Comparison of ENCODE assay signal across 18 mouse cellular contexts in the genomic region with DNA sequence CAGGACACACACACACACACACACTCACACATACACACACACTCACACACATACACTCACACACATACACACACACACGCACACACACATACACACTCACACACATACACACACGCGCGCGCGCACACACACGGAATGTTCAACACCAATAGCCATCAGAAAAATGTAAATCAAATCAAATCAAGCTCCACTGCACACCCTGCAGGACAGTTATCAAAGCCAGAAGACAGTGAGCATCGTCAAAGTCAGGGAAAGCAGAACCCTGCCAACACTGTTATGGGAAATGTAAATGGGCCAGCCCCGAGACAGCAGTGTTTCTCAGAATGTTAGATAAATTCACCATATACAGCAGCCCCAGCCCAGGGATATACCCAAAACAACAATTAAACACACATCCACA. TPM values are rescaled to one million over a fixed set of nuclear protein-coding genes. Genes with fewer than 3 reads are reported as not detected.
DNase-seq lines count a peak whose midpoint lies in the region; ATAC-seq and TF ChIP-seq lines count a peak whose summit lies in the region.
"Had no signal": no experiment of that assay in that cellular context is flagged by ENCODE, and none has a peak within 500 bp of the region (broad histone marks: within the 10 kb centered on the region; RNA-seq: fewer than 3 reads in every experiment).

No protein-coding gene starts in this region.

- no peak for TF ChIP-seq CTCF in thymus, adult 2 months (IDR thresholded peaks at IDR 0.05; ENCODE audit: borderline replicate concordance, control insufficient read depth, extremely low read depth, insufficient read depth, low read length, poor library complexity)

- no peaks in the 10 kb centered on the region for H3K27me3 ChIP-seq in liver, embryonic 13.5 days
- no peaks in the 10 kb centered on the region for H3K27me3 ChIP-seq in thymus, adult 2 months (ENCODE audit: control insufficient read depth, insufficient read depth, low read length)

- WGBS in liver, embryonic 13.5 days (ENCODE audit: insufficient replicate concordance): 86% methylated on average over 9 of the region's 9 CpGs
- WGBS in thymus, adult 2 months: 93% methylated on average over 9 of the region's 9 CpGs

- peaks cover 54% of the 10 kb centered on the region for H3K4me1 ChIP-seq in liver, embryonic 13.5 days (replicated peaks)
- no peaks in the 10 kb centered on the region for H3K4me1 ChIP-seq in thymus, adult 2 months (replicated peaks; ENCODE audit: control insufficient read depth, insufficient read depth, low read length)

- TF ChIP-seq POLR2A in thymus, adult 2 months (IDR thresholded peaks at IDR 0.05; ENCODE audit: control insufficient read depth, extremely low read depth, insufficient read depth, low read length, poor library complexity): no peak

- no peak overlapping the region for H3K4me2 ChIP-seq in liver, embryonic 13.5 days

- DNase-seq in cerebellum, postnatal 10 days: peak; percentile 76 to 79
- DNase-seq in cerebellum, adult 11 months: no peak
- no peak for DNase-seq in liver, embryonic 13.5 days
- DNase-seq in liver: no peak
- DNase-seq in cerebellum, postnatal 14 days: peak; percentile 62 to 68
- DNase-seq in retina, embryonic 14.5 days (ENCODE audit: low spot score): peak; percentile 36
- no peak for DNase-seq in thymus, adult 2 months
- DNase-seq in heart, adult 18-20 months: no peak
- DNase-seq: adrenal gland, postnatal 36 days; embryo, embryonic 11 days; gastrocnemius, postnatal 25 days; heart, postnatal 10 days; kidney, adult 8-10 months; layer of hippocampus, postnatal 36 days; lung, adult 18-20 months; midbrain, embryonic 14.5 days; right cerebral cortex, postnatal 25 days had no signal

- H3K4me3 ChIP-seq in liver, embryonic 13.5 days (replicated peaks): no peak overlapping the region
- H3K4me3 ChIP-seq in thymus, adult 2 months (ENCODE audit: control insufficient read depth, insufficient read depth, low read length): no peak overlapping the region

- peak overlapping the region; percentile 59; the same call in 1 of the 2 replicates for H3K27ac ChIP-seq in liver, embryonic 13.5 days
- H3K27ac ChIP-seq in thymus, adult 2 months (ENCODE audit: control insufficient read depth, insufficient read depth, low read length): no peak overlapping the region

- no peak for ATAC-seq in liver, embryonic 13.5 days (ENCODE audit: low read depth)

- peaks cover 12% of the 10 kb centered on the region; the same call in 1 of the 2 replicates for H3K36me3 ChIP-seq in liver, embryonic 13.5 days
- no peaks in the 10 kb centered on the region for H3K36me3 ChIP-seq in thymus, adult 2 months (ENCODE audit: control insufficient read depth, insufficient read depth, low read length)

- no peak overlapping the region for H3K9ac ChIP-seq in liver, embryonic 13.5 days

- H3K9me3 ChIP-seq in liver, embryonic 13.5 days (replicated peaks): no peaks in the 10 kb centered on the region

RNA-seq across cellular contexts. Expression of a gene that starts 15.1 kb away (rescaled TPM):
- polyA plus RNA-seq in liver, embryonic 13.5 days (2015; fragmentation: Nextera tagmentation; extraction: Ambion mirVana): 11.1 and 12.3 TPM in 2 replicates
- 80.7 and 82.6 TPM in 2 replicates for polyA plus RNA-seq in thymus, adult 2 months (2012; rRNA removed)
- 1 to 10 TPM; 6.1 to 8.5 TPM for total RNA-seq in heart, adult 18-20 months (2021)

RNA-seq across cellular contexts. Expression of a gene that starts 18.1 kb away (rescaled TPM):
- 0.24 and 0.32 TPM in 2 replicates for polyA plus RNA-seq in liver, embryonic 13.5 days (2015; fragmentation: Nextera tagmentation; extraction: Ambion mirVana)
- polyA plus RNA-seq in thymus, adult 2 months (2012; rRNA removed): 0.06 and 0.19 TPM in 2 replicates
- total RNA-seq in heart, adult 18-20 months (2021): under 1 TPM; 0.32 to 0.57 TPM
- total RNA-seq: adrenal gland, postnatal 36 days; gastrocnemius, postnatal 25 days; heart, postnatal 10 days; neutrophil, adult 5-6 weeks had no signal

RNA-seq across cellular contexts. Expression of a gene that starts 25.7 kb away (rescaled TPM):
- polyA plus RNA-seq in liver, embryonic 13.5 days (2015; fragmentation: Nextera tagmentation; extraction: Ambion mirVana): 5.1 and 7.2 TPM in 2 replicates
- 0.51 and 0.62 TPM in 2 replicates for polyA plus RNA-seq in thymus, adult 2 months (2012; rRNA removed)
- under 1 TPM in 1 of 2 experiments, not detected in 1; 0.21 TPM for total RNA-seq in heart, adult 18-20 months (2021)
- total RNA-seq: adrenal gland, postnatal 36 days; gastrocnemius, postnatal 25 days; heart, postnatal 10 days; neutrophil, adult 5-6 weeks had no signal

RNA-seq across cellular contexts. Expression of a gene that starts 25.7 kb away (rescaled TPM):
- polyA plus RNA-seq in liver, embryonic 13.5 days (2015; fragmentation: Nextera tagmentation; extraction: Ambion mirVana): 126 and 152 TPM in 2 replicates
- polyA plus RNA-seq in thymus, adult 2 months (2012; rRNA removed): 133 and 134 TPM in 2 replicates
- 10 to 100 TPM; 37.8 to 43.4 TPM for total RNA-seq in heart, adult 18-20 months (2021)

RNA-seq across cellular contexts. Expression of a gene that starts 50.9 kb away (rescaled TPM):
- 6.5 and 7.0 TPM in 2 replicates for polyA plus RNA-seq in liver, embryonic 13.5 days (2015; fragmentation: Nextera tagmentation; extraction: Ambion mirVana)
- 43.5 and 57.6 TPM in 2 replicates for polyA plus RNA-seq in thymus, adult 2 months (2012; rRNA removed)
- 10 to 100 TPM; 14.5 to 15.3 TPM for total RNA-seq in heart, adult 18-20 months (2021)

Comparison
In these comparisons a context has a peak if more than half of its experiments do, and no peak if none do; other contexts are left out.
1. DNase-seq: peak in cerebellum, postnatal 10 days (2 of 2), cerebellum, postnatal 14 days (2 of 2) and retina, embryonic 14.5 days (single experiment); none in cerebellum, adult 11 months (single experiment), liver, embryonic 13.5 days (single experiment), liver (single experiment), thymus, adult 2 months (single experiment) and heart, adult 18-20 months (0 of 2).